Mouse (Mus musculus) thymus, adult 2 months (tissue): ENCODE results near the gene Lamtor4.

Experiments used
- CTCF ChIP-seq: fragments of 200-500 bp; IDR thresholded peaks from 2 replicates; pipeline ENCODE4 v1.5.1; 2012; ENCODE audit warnings: mild to moderate bottlenecking, control low read depth, low read length, moderate library complexity, borderline replicate concordance; ENCODE audit not compliant: control insufficient read depth, poor library complexity, insufficient read depth; ENCODE audit errors: extremely low read depth
- POLR2A ChIP-seq: fragments of 200-500 bp; IDR thresholded peaks from 2 replicates; pipeline ENCODE4 v1.6.1; 2012; ENCODE audit warnings: mild to moderate bottlenecking, low read length, control low read depth, moderate library complexity; ENCODE audit not compliant: control insufficient read depth, poor library complexity, insufficient read depth; ENCODE audit errors: extremely low read depth

DNA sequence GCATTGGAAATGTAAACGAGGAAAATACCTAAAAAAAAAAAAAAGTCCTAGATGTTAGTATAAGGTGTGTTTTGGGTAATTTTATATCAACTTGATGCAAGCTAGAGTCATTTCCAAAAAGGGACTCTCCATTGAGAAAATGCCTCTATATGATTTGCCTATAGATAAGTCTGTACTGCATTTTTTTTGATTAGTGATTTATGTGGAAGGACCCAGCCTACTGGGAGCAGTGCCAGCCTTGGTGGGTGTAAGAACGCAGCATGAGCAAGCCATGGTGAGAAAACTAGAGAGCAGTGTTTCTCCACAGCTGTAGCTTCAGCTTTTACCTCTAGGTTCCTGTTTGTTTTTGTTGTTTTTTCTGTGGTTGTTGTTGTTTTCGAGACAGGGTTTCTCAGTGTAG lies 32.0 kb upstream of the Lamtor4 start:
- TF ChIP-seq POLR2A (no peak), CTCF (no peak)
